Mouse (Mus musculus) urinary bladder, postnatal 14 days (tissue): ENCODE measurements at regions not wholly inside any gene's neighbourhood (a gene's known extent, or its start where the extent isn't known, plus 50 kb on each side); places are given as distances from the start of the nearest gene placed in this dataset.

ENCODE experiments used
- DNase-seq: peaks from one replicate; pipeline ENCODE4 v3.0.0; 2021; ENCODE audit warnings: low spot score

DNA sequence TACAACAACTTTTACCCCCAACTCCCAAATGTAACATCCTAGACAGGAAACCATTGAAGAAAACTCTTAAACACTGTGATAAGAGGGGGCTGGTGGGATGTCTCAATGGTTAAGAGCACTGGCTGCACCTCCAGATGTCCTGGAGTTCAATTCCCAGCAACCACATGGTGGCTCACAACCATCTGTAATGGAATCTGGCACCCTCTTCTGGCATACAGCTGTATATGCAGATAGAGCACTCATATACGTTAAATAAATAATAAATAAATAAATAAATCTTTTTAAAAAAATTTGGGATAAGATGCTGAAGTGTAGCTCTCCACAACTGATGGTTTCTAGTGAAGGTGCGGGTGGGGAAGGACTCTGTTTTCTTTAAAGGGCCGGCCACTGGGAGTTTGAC is 69.3 kb downstream of the Kctd15 start:
- DNase-seq = no peak

DNA sequence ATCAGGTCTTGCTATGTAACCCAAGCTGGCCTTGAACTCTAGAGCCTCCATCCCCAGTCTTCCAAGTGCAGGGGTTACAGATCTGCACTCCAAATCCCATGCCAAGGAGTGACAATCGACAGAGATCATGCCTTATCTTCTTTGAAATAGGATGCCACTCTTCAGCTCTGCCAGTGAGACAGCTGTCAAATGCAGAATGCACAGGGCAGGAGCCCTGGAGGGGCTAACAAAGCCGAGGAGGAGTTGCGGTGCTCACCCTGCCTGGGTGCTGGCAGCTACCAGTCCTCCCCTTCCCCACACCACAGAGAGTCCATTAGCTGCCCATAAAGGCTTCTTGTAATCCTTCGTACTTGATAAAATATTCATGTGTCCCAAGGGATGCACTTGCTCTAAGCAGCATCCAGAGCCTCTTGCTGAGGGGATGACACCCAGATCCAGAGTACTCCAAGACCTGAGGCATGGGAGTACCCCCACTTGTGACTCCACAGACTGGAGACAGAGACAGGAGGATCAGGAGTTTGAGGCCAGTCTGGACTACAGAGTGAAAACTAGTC is 71.1 kb downstream of the Kctd15 start:
- DNase-seq = no peak

DNA sequence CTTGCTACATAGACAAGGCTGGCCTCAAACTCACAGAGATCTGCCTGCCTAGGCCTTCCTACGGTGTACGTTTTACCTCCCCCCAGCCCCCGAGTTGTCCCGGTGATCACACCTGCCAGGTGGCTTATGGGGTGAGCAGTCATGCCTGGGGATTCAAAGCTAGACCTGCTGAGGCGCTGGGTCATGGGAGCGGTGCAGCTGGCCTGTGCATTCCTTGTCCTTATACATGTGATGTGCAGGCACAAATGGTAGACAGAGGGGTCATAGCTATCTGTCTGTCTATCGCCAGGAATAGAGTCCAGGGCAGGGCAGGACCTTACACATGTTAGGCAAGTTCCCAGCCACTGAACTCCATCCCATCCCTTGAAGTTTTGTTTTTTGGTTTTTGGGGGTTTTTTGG is 71.7 kb downstream of the Kctd15 start:
- DNase-seq = no peak

DNA sequence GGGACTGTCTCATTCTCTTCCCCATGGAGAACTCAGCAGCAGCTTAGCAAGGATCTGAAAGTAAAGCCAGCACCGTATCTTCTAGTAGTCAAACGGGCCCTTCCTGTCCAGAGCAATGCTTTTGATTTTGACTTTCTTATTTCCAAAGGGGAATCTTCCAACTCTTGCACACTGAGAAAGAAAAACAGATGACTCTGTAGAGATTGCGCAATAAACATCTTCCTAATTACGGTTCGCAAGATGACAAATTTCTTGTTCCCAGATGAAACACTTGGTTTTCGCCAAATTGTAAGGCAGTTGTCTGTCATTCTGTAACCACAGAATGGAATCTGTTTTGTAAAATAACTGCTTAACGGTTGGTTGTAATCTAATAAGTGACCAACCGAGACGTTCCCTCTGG is 75.7 kb downstream of the Kctd15 start:
- DNase-seq = no peak

DNA sequence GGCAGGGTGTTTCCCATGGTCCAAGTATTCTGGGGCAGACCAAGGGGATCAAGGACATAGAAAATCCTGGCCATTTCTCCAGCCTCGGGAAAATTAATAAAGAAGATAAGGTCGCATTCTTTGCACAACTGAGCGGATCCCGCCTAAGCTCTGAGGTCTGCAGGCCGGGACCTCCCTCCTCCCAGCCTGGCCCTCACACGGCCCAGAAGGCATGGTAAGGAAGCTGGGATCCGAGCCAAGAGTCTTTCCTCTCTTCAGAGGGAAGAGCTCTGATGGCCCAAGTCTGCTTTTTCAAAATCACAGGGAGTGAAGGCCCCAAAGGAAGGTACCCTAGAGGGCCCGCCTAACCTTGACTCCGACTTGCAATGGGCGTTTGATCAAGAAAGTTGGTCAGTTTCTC is 85.2 kb downstream of the Kctd15 start:
- peak; percentile 63 for DNase-seq

DNA sequence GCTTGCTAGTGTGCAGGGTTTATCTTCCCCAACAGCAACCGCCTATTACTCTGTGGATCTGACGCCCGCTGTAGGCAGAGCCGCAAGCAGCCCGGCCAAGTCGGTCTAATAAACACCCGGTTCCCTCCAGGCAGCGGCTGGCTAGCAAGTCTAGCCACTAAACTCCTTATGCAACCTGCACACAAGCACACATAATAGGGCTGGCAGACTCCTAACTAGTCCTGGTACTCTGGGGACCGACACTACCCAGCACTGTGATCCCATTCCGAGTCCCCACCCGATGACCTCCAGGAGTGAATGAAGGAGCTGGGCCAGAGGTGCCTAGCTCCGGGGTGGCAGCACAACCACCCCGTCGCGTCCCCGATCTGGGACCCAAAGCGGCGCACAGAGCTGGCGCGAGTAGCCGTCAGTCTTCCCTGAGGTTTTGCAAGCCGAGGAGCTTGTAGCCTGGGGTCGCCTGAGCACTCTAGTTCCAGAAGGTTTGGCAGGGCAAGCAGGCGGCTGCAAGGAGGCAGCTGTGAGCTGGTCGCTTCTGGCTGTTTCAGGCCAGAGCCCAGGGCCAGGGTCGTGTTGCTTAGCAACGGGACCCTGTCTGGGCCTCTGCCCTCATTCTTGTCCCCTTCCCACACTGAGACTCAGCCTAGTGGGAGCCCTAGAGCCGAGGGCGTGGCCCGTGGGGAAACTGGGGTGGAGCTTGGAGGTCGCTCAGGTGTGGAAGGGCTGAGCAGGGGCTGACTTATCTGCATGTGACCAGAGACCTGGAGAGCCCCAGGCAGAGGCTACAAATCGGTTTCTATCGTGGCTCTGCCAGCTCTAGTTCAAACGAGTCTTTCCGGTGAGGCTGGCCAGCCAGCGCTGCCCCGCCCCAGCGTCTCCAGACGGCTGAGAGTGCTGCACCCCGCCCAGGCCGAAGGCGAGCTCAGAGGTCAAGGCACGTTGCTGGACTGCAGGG is 86.1 kb downstream of the Kctd15 start:
- DNase-seq = peak; percentile 88

DNA sequence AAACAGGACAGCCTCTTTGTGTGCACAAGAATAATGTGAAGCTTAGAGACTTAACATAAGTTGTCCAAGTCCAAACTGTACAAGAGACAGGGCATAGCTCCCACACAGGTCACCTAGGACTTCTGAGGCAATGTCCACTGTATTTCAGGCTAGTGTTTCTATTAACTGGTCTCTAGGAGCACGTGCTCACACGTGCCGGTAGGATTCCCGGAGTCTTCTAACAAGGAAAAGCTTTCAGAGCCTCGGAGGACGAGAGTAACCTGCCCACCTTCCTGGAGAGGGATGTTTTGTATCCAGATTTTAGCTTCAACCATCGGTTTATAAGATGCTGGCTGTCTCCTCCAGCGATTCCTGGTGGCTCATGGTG is 86.8 kb downstream of the Kctd15 start:
- no peak for DNase-seq

DNA sequence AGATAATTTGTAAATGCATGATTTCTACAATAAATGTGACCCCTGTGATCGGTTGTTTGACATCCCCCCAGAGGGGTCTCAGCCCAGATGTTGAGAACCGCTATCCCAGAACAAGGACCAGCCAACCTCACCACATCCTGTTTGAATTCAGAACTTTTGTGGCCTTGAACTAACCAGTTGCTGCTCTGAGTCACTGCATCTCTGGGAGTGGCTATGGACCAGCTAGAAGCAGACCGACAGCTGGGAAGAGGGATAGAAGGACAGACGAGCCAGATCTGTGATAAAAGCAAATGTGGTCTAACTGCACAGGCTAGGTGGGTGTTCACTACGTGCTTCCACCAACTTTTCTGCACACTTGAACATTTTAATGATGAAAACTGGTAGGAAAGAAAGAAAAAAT is 89.0 kb downstream of the Kctd15 start:
- no peak for DNase-seq

DNA sequence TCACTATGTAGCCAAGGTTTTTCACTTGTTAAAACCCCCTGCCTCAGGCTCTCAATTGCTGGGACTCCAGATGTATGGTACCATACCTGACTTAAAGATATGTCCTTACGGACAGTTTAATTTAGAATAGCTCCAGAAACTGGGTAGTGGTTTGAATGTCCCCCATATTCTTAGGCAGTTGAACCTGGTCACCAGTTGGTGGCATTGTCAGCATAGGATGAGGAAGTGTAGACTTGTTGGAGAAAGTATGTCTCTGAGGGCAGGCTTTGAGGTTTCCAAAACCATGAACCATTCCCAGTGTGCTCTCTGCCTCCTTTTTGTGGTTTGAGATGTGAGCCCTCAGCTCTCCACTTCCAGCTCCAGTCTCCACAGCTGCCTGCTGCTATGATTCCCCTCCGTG is 94.4 kb downstream of the Kctd15 start:
- no peak for DNase-seq

DNA sequence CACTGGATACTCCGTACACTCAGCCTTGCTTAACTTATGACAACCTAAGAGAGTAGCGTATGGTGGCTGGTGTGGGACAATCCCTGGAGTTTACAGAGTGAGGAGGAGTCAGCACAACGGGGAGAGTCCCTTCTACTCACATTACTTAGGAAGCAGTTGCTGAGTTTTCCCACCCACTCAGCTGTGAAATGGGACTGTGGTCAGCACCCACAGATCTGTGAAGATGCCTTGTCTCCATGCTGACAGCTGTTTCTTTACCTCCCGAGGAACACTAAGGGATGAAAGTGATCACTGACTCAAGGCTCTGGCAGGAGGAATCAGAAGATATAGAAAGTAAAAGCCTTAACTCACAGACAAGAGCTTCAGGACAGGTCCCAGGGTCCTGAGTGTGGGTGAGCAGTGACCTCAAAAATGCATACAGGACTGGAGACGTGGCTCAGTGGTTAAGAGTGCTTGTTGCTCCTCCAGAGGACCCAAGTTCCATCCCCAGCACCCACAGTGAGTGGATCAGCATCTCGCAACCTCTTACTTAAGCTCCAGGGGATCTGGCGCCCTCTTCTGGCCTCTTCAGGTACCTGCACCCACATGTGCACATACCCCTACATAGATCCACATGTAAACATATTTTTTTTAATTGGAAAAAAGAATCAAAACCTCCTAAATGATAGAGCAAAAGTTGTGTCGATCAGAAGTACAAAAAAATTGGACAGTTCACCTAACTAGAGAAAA is 97.8 kb downstream of the Kctd15 start:
- DNase-seq = no peak

DNA sequence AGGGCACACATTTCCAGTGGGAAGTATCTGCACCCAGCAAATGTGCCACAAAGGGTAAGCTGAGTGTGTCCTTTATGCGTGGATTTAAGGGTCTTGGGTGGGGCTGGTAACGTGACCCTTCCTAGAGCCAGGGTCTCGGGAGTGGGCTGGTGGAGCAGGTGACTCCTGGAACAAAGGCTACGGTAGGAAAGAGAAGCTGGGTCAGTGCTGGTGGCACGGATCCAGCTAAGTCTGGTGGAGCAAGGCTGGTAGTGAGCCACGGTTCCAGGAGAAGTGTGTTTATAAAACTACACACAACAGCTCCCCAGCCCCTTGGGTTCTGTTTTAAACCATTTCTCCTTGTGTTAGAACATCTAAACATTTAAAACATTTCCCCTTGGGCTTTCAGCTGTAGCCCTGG is 101.3 kb downstream of the Kctd15 start:
- DNase-seq = no peak

DNA sequence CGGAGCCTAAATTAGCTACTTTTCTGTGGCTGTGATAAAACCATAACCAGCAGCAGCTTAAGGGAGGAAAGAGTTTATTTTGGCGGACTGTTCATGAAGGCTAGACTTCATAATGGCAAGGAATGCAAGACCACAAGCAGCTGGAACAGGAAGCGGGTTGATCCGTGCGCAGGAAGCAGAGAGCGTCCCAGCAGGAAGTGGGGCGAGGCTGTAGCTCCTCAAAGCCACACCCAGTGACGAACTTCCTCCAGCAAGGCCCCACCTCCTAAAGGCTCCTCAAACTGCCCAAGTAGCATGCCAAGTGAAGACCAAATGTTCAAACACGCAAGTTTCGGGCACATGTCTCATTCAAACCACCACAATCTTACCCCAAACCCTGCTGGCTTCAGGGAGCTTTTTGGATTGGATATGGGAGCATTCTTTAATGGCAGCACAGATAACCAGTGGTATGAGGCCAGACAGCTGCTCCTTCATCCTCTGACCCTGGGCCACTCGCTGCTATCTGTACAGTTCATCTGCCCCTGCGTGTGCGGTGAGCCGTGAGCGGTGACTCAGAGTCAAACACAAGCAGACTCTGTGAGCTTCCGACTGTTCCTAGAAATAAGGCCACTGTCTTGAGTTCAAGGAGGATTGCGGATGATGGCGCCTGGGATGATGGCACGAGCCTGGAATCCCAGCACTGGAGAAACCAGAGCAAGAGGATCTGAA is 109.8 kb downstream of the Kctd15 start:
- no peak for DNase-seq

DNA sequence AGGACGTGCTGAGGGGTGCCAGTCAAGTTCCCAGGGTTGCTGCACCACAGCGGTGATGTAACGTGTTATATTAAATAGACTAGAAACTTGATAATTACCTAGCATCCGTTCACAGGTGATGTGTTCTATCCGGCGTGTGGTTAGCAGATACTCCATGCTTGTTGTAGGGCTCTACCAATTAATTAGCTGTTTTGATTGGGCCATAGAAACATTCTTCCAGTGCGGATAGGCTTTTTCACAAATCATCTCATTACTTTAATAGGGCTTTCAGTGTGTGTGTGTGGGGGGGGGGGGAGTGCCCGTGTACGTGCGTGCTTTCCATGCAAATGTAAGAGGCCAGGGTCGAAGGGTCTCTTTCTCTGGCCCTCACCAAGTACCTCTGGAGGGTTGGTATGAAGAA is 110.6 kb downstream of the Kctd15 start:
- no peak for DNase-seq

DNA sequence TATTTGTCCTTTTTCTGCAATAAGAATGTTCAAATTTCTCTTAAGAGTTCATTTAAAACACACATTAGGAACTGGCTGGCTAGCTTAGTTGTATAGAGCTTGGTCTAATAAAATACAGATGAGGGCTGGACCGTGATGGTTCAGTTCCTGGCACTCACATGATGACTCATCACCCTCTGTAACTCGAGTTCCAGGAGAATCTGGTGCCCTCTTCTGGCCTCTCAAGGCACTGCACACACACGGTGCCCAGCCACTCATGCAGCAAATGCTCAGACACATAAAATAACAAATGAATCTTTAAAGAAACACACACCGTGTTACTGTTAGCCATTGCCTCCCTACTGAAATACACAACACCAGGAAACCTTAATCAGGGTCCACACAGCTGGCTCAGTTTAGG is 114.6 kb downstream of the Kctd15 start:
- DNase-seq = no peak

DNA sequence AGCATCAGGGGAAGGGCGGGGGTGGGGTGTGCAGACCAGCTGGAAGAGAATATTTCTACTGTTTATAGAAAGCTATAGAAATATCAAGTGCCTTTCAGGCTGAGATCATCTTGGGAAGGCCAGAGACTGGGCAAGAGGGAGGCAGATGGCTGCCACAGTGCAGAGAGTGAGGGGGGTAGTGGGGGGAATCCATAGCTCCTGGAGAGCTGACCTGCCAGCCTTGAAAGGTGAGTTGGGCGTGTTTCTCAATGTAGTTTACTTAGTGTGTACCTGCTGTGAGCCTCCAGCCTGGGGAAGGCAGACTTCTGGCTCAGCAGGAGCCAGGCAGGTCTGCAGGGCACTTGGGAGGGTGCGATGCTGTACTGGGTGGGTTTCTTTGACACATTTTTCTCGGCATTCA is 115.5 kb downstream of the Kctd15 start:
- no peak for DNase-seq

DNA sequence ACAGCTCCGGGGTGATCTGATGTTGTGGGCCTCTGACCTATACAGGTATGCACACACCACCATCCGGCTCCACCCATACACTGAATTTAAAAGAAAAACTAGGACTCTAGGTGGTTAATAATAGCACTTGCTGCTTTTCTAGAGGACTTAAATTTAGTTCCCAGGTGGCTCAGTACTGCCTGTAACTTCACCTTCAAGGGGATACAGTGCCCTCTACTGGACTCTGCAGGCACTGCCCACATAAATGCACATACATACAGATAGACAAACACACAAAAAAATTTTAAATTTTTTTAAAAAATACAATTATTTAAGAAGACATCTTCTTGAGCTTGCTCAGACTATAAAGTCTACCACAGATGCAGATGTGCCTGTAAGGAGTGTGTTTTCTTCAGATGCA is 116.7 kb downstream of the Kctd15 start:
- no peak for DNase-seq

DNA sequence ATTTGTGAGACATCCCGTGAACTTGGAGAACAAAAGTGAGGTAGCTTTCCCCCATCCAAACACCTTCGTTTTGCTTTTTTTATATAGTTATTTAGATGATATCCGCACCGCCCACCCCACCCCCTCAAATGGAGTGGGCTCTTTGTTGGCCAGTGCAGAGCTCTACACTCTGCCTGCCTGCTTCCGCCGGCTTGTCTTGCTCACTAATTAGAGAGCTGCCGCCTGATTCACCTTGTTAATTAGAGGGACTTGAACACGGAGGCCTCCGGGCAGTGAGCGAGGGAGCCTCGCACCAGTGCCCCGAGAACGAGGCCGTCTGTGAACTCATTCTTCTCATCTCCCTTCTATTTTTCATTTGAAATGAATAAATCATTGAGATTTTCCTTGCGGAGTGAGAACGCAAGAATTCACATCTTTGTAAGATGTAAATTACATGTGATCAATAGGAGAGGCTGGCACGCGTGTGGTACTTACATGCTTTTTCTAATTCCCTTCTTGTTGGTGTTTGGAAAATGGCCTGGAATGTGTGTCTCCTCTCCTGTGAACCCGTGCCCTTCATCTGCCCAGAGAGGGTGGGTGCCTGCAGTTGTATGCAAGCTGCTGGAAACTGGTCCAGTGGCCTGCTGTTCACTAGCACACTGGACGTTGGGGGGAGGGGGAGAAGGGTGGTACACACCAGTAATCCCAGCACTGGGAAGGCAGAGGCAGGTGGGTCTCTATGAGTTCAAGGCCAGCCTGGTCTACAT is 118.0 kb downstream of the Kctd15 start:
- no peak for DNase-seq

DNA sequence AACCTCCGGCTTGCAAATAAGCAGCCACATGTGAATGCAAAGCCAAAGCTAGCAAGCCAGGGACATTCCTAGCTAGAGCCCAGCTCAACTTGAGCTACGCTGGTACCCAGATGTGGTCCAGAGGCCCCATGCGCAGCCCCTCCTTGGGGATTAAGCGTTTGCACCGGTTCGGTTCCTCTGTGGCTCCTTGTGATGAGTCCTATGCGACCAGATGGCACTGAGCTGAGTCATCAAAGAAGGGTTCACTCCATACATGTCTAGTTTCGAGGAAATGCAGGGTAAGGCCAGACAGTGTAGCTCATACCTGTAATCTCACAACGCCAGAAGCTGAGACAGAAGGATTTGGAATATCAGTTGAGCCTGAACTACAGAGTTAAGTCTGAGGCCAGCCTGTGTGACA is 119.4 kb downstream of the Kctd15 start:
- no peak for DNase-seq

DNA sequence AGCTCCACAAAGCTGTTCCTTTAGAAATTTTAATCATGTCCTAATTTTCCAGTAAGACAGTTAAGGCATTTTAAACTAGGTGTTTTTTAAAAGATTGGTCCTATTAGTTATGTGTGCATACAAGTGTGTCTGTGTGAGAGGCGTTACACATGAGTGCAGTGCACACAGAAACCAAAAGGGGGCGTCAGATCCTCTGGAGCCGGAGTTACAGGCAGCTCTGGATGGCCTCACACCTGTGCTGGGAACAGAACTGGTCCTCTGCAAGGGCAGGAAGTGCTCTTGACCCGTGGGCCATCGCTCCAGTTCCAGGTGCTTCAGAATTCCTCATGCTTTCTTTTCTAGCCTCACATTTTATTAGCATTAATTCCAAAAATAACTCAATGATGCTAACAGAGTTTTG is 122.3 kb downstream of the Kctd15 start:
- no peak for DNase-seq

DNA sequence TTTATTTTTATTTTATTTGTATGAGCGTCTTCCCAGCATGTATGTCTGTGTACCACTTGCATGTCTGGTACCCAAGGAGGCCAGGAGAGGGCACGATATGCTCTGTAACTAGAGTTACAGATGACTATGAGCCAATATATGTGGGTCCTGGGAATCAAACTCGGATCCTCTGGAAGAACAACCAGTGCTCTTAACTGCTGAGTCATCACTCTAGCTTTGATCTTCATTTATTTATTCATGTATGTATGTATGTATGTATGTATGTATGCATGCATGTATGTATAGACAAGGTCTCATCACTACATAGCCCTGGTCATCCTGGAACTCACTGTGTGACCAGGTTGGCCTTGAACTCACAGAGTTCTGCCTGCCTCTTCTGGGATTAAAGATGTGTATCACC is 124.9 kb downstream of the Kctd15 start:
- DNase-seq = no peak

DNA sequence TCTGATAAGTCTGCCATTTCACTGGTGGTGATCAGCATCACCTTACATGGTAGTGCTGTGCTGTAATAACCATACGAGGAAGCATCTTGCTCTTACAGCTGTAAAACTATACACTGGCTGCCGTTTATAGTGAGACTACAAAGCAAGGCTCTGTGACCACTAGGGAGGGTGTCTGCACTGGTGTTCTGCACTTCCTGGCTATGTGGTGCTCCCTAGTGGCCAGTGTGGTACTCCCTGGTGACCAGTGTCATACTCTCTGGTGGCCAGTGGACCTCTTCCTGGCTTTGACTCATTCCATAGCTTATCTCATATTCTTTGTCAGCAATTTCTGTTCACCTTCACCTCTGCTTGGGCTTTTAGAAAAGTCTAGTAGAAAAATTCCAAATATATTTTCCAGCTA is 114.7 kb upstream of the Lsm14a start:
- DNase-seq = no peak

DNA sequence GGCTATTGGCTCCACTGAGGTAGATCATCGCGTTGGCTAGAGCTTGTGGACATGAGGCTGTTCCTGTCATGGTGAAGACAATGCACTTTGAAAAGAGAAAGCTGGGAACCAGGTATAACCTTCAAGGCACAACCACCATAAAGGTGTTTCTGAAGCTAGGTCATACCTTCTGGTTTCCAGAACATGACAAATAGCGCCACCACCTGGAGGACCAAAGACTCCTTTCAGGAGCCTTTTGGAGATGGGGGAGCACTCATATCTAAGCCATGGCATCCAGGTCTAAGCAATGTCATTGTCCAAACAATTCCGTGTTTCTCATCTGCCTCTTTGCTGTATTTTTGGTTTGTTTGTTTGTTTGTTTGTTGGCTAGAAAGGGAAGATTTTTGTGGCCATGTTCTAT is 113.7 kb upstream of the Lsm14a start:
- no peak for DNase-seq
